Mouse (Mus musculus) stomach, embryonic 15.5 days (tissue): ENCODE results near the gene Cdk17. TPM values are rescaled to one million over a fixed set of nuclear protein-coding genes. Genes with fewer than 3 reads are reported as not detected.

Source experiments
- ATAC-seq: fragments of 200-750 bp; cut with Nextera tagmentation; 2 replicates; pipeline ENCODE4 v1.8.0; 2017; ENCODE audit warnings: low read depth, moderate number of reproducible peaks, moderate TSS enrichment; ENCODE audit not compliant: insufficient read depth, low FRiP score
- H3K27ac ChIP-seq: fragments of 300-500 bp; sonication (generic); 2 replicates; pipeline ENCODE4 v1.5.1; 2015; ENCODE audit warnings: mild to moderate bottlenecking, inconsistent platforms
- H3K27me3 ChIP-seq: fragments of 300-500 bp; sonication (generic); replicated peaks from 2 replicates; pipeline ENCODE4 v1.6.1; 2015; ENCODE audit warnings: inconsistent platforms
- H3K36me3 ChIP-seq: fragments of 300-500 bp; sonication (generic); 2 replicates; pipeline ENCODE4 v1.6.1; 2015; ENCODE audit warnings: inconsistent platforms
- H3K4me1 ChIP-seq: fragments of 300-500 bp; sonication (generic); 2 replicates; pipeline ENCODE4 v1.6.1; 2015; ENCODE audit warnings: inconsistent platforms
- H3K4me2 ChIP-seq: fragments of 300-500 bp; sonication (generic); 2 replicates; pipeline ENCODE4 v1.6.1; 2015; ENCODE audit warnings: mild to moderate bottlenecking, inconsistent platforms
- H3K4me3 ChIP-seq: fragments of 300-500 bp; sonication (generic); replicated peaks from 2 replicates; pipeline ENCODE4 v1.5.1; 2015; ENCODE audit warnings: inconsistent platforms
- H3K9ac ChIP-seq: fragments of 300-500 bp; sonication (generic); 2 replicates; pipeline ENCODE4 v1.6.1; 2015; ENCODE audit warnings: inconsistent platforms
- H3K9me3 ChIP-seq: fragments of 300-500 bp; sonication (generic); 2 replicates; pipeline ENCODE4 v1.6.1; 2016; ENCODE audit warnings: inconsistent platforms
- WGBS: fragments of 180-500 bp; shearing (Covaris S2); methylation state at CpG from one replicate; pipeline ENCODE4 v1.1.7; 2015; 5-methylcytosine and 5-hydroxymethylcytosine counted together
- polyA plus RNA-seq: library from polyadenylated mRNA; unstranded; fragments of >200 nt; fragmentation: Nextera tagmentation; extraction: Ambion mirVana; gene quantifications from 2 replicates; pipeline ENCODE4 v1.2.1, GENCODE M21; 2015

Cdk17 gene
- polyA plus RNA-seq, 1 experiment from 2014 or later: 17.6 TPM

- 73% methylated on average over 4 of the region's 4 CpGs for WGBS
- Histone ChIP-seq H3K4me3 (no peak overlapping the region), H3K4me2 (no peak overlapping the region), H3K27ac (no peak overlapping the region), H3K9ac (no peak overlapping the region), H3K9me3 (no peaks in the 10 kb centered on the region), H3K36me3 (0 out of 2 replicates have a peak, but pooled peaks cover 2% of the 10 kb centered on the region), H3K27me3 (no peaks in the 10 kb centered on the region), H3K4me1 (peaks cover under 1% of the 10 kb centered on the region; the same call in 1 of the 2 replicates)
- no peak for ATAC-seq
Observed at GRCm38 (mm10) chr10:93283258-93283657, 122.6 kb downstream of the Cdk17 start.

- Histone ChIP-seq H3K4me2 (no peak overlapping the region), H3K27me3 (no peaks in the 10 kb centered on the region), H3K9me3 (no peaks in the 10 kb centered on the region), H3K4me3 (no peak overlapping the region), H3K27ac (no peak overlapping the region), H3K36me3 (0 out of 2 replicates have a peak, but pooled peaks cover 2% of the 10 kb centered on the region), H3K4me1 (peaks cover 6% of the 10 kb centered on the region; the same call in 1 of the 2 replicates), H3K9ac (no peak overlapping the region)
- 80% methylated on average over 5 of the region's 5 CpGs for WGBS
- ATAC-seq: no peak
Observed at GRCm38 (mm10) chr10:93285489-93285888, 124.8 kb downstream of the Cdk17 start.

- Histone ChIP-seq H3K9ac (no peak overlapping the region), H3K36me3 (no peaks in the 10 kb centered on the region), H3K27ac (no peak overlapping the region), H3K4me1 (peaks cover 9% of the 10 kb centered on the region; the same call in 1 of the 2 replicates), H3K27me3 (no peaks in the 10 kb centered on the region), H3K4me3 (no peak overlapping the region), H3K4me2 (no peak overlapping the region), H3K9me3 (no peaks in the 10 kb centered on the region)
- WGBS: 82% methylated on average over 8 of the region's 8 CpGs
- ATAC-seq: no peak
Observed at GRCm38 (mm10) chr10:93287551-93288145, 127.0 kb downstream of the Cdk17 start.

- Histone ChIP-seq H3K27ac (no peak overlapping the region), H3K9ac (no peak overlapping the region)
- no peak; the same call in 1 of the 2 replicates for ATAC-seq
Observed at GRCm38 (mm10) chr10:93288336-93288735, 127.7 kb downstream of the Cdk17 start.

GRCm38 (mm10) chr10:93289404-93289803 is 128.7 kb downstream of the Cdk17 start:
- Histone ChIP-seq H3K4me2 (no peak overlapping the region), H3K9me3 (no peaks in the 10 kb centered on the region), H3K9ac (no peak overlapping the region), H3K36me3 (no peaks in the 10 kb centered on the region), H3K27ac (no peak overlapping the region), H3K4me3 (no peak overlapping the region), H3K4me1 (peaks cover 9% of the 10 kb centered on the region; the same call in 1 of the 2 replicates), H3K27me3 (no peaks in the 10 kb centered on the region)
- WGBS: 73% methylated on average over 6 of the region's 6 CpGs
- no peak for ATAC-seq

More at GRCm38 (mm10) chr10:93288336-93288735, 127.7 kb downstream of the Cdk17 start:
- Histone ChIP-seq H3K4me1 (peaks cover 9% of the 10 kb centered on the region; the same call in 1 of the 2 replicates), H3K4me2 (no peak overlapping the region), H3K27me3 (no peaks in the 10 kb centered on the region), H3K36me3 (no peaks in the 10 kb centered on the region), H3K9me3 (no peaks in the 10 kb centered on the region), H3K4me3 (no peak overlapping the region)
- WGBS: 47% methylated on average over 4 of the region's 4 CpGs

- 40% methylated on average over 7 of the region's 7 CpGs for WGBS
- Histone ChIP-seq H3K36me3 (no peaks in the 10 kb centered on the region), H3K27ac (no peak overlapping the region), H3K9ac (no peak overlapping the region), H3K27me3 (no peaks in the 10 kb centered on the region), H3K4me3 (no peak overlapping the region), H3K4me2 (no peak overlapping the region), H3K4me1 (peaks cover 16% of the 10 kb centered on the region), H3K9me3 (no peaks in the 10 kb centered on the region)
- no peak for ATAC-seq
Observed at GRCm38 (mm10) chr10:93291352-93291751, 130.7 kb downstream of the Cdk17 start.

GRCm38 (mm10) chr10:93291843-93292242 is 131.2 kb downstream of the Cdk17 start:
- no peak for ATAC-seq
- Histone ChIP-seq H3K4me3 (no peak overlapping the region), H3K9me3 (no peaks in the 10 kb centered on the region), H3K27ac (no peak overlapping the region), H3K4me2 (no peak overlapping the region), H3K4me1 (peaks cover 18% of the 10 kb centered on the region), H3K27me3 (no peaks in the 10 kb centered on the region), H3K36me3 (no peaks in the 10 kb centered on the region), H3K9ac (no peak overlapping the region)
- 8% methylated on average over 6 of the region's 6 CpGs for WGBS

- Histone ChIP-seq H3K9me3 (no peaks in the 10 kb centered on the region), H3K9ac (no peak overlapping the region), H3K4me3 (no peak overlapping the region), H3K27ac (no peak overlapping the region), H3K4me1 (peaks cover 14% of the 10 kb centered on the region), H3K4me2 (no peak overlapping the region), H3K36me3 (no peaks in the 10 kb centered on the region), H3K27me3 (no peaks in the 10 kb centered on the region)
- 67% methylated on average over 7 of the region's 7 CpGs for WGBS
- no peak for ATAC-seq
Observed at GRCm38 (mm10) chr10:93293621-93294020, 132.9 kb downstream of the Cdk17 start.

- 53% methylated on average over 20 of the region's 20 CpGs for WGBS
- peaks cover 13% of the 10 kb centered on the region for H3K4me1 ChIP-seq
- no peak for ATAC-seq
- no peak overlapping the region for H3K9ac ChIP-seq
- no peaks in the 10 kb centered on the region for H3K9me3 ChIP-seq
- H3K4me3 ChIP-seq: no peak overlapping the region
- H3K36me3 ChIP-seq: no peaks in the 10 kb centered on the region
- H3K27me3 ChIP-seq: no peaks in the 10 kb centered on the region
- peak overlapping the region; percentile 26; the same call in 1 of the 2 replicates for H3K27ac ChIP-seq
- H3K4me2 ChIP-seq: 0 out of 2 replicates have a peak overlapping the region, but pooled peaks have one; percentile 5
Observed at GRCm38 (mm10) chr10:93294547-93295219, 134.0 kb downstream of the Cdk17 start.

GRCm38 (mm10) chr10:93297774-93298173 is 137.1 kb downstream of the Cdk17 start:
- 35% methylated on average over 5 of the region's 5 CpGs for WGBS
- 0 out of 2 replicates have a peak, but pooled peaks have one; percentile 27 for ATAC-seq
- peaks cover 9% of the 10 kb centered on the region; the same call in 1 of the 2 replicates for H3K4me1 ChIP-seq
- H3K27ac ChIP-seq: no peak overlapping the region
- no peak overlapping the region for H3K4me2 ChIP-seq
- H3K9me3 ChIP-seq: no peaks in the 10 kb centered on the region
- H3K4me3 ChIP-seq: no peak overlapping the region
- H3K9ac ChIP-seq: no peak overlapping the region
- no peaks in the 10 kb centered on the region for H3K36me3 ChIP-seq
- H3K27me3 ChIP-seq: no peaks in the 10 kb centered on the region

GRCm38 (mm10) chr10:93298208-93298607 is 137.5 kb downstream of the Cdk17 start:
- WGBS: 50% methylated on average over 7 of the region's 7 CpGs
- Histone ChIP-seq H3K4me1 (peaks cover 9% of the 10 kb centered on the region; the same call in 1 of the 2 replicates), H3K9me3 (no peaks in the 10 kb centered on the region), H3K4me2 (no peak overlapping the region), H3K36me3 (no peaks in the 10 kb centered on the region), H3K4me3 (no peak overlapping the region), H3K27ac (peak overlapping the region; percentile 6; the same call in 1 of the 2 replicates), H3K9ac (no peak overlapping the region), H3K27me3 (no peaks in the 10 kb centered on the region)
- ATAC-seq: peak; percentile 39; the same call in 1 of the 2 replicates

- Histone ChIP-seq H3K9me3 (no peaks in the 10 kb centered on the region), H3K27ac (no peak overlapping the region), H3K9ac (no peak overlapping the region), H3K27me3 (no peaks in the 10 kb centered on the region), H3K4me3 (no peak overlapping the region), H3K4me1 (no peaks in the 10 kb centered on the region), H3K4me2 (no peak overlapping the region), H3K36me3 (no peaks in the 10 kb centered on the region)
- WGBS: 67% methylated on average over 8 of the region's 8 CpGs
- no peak for ATAC-seq
Observed at GRCm38 (mm10) chr10:93301831-93302230, 141.2 kb downstream of the Cdk17 start.
